Mouse (Mus musculus) lung, postnatal 0 days (tissue): ENCODE results near the gene Lrp6. TPM values are rescaled to one million over a fixed set of nuclear protein-coding genes. Genes with fewer than 3 reads are reported as not detected.

Source experiments
- ATAC-seq: fragments of 200-750 bp; cut with Nextera tagmentation; 2 replicates; pipeline ENCODE4 v1.8.0; 2017; ENCODE audit warnings: moderate library complexity
- DNase-seq: peaks from one replicate; pipeline ENCODE4 v3.0.0-alpha.2; 2016; ENCODE audit warnings: low spot score
- H3K27ac ChIP-seq: fragments of 300-500 bp; sonication (generic); 2 replicates; pipeline ENCODE4 v1.5.1; 2014; ENCODE audit warnings: antibody characterized with exemption, mild to moderate bottlenecking, low read length, mixed read lengths
- H3K27me3 ChIP-seq: fragments of 300-500 bp; sonication (generic); replicated peaks from 2 replicates; pipeline ENCODE4 v1.6.1; 2014; ENCODE audit warnings: low read length, mixed read lengths; ENCODE audit not compliant: insufficient read depth
- H3K36me3 ChIP-seq: fragments of 300-500 bp; sonication (generic); 2 replicates; pipeline ENCODE4 v1.6.1; 2014; ENCODE audit warnings: low read length, mixed read lengths; ENCODE audit not compliant: insufficient read depth
- H3K4me1 ChIP-seq: fragments of 300-500 bp; sonication (generic); 2 replicates; pipeline ENCODE4 v1.6.1; 2014; ENCODE audit warnings: antibody characterized with exemption, low read depth, low read length, mixed read lengths; ENCODE audit not compliant: insufficient read depth
- H3K4me2 ChIP-seq: fragments of 300-500 bp; sonication (generic); replicated peaks from 2 replicates; pipeline ENCODE4 v1.6.1; 2014; ENCODE audit warnings: low read depth, mild to moderate bottlenecking, low read length, moderate library complexity, mixed read lengths
- H3K4me3 ChIP-seq: fragments of 300-500 bp; sonication (generic); 2 replicates; pipeline ENCODE4 v1.5.1; 2014; ENCODE audit warnings: low read depth, low read length
- H3K9ac ChIP-seq: fragments of 300-500 bp; sonication (generic); replicated peaks from 2 replicates; pipeline ENCODE4 v1.6.1; 2014; ENCODE audit warnings: low read depth, mild to moderate bottlenecking
- H3K9me3 ChIP-seq: fragments of 300-500 bp; sonication (generic); 2 replicates; pipeline ENCODE4 v1.6.1; 2016; ENCODE audit warnings: low read length, mixed read lengths
- CTCF ChIP-seq: IDR thresholded peaks from 2 replicates; pipeline ENCODE4 v1.5.1; 2016; ENCODE audit warnings: antibody characterized with exemption, mild to moderate bottlenecking
- EP300 ChIP-seq: IDR thresholded peaks from 2 replicates; pipeline ENCODE4 v1.6.1; 2016; ENCODE audit warnings: antibody characterized with exemption, mild to moderate bottlenecking, control low read depth
- WGBS: fragments of 180-500 bp; shearing (Covaris S2); extraction: QIAGEN DNeasy Blood & Tissue Kit; methylation state at CpG from one replicate; pipeline ENCODE4 v1.1.7; 2014; 5-methylcytosine and 5-hydroxymethylcytosine counted together
- polyA plus RNA-seq: library from polyadenylated mRNA; unstranded; fragments of >200 nt; fragmentation: Nextera tagmentation; extraction: Ambion mirVana; gene quantifications from 2 replicates; pipeline ENCODE4 v1.2.1, GENCODE M21; 2015

The Lrp6 gene
- polyA plus RNA-seq, 1 experiment from 2014 or later = 17.0 TPM

DNA sequence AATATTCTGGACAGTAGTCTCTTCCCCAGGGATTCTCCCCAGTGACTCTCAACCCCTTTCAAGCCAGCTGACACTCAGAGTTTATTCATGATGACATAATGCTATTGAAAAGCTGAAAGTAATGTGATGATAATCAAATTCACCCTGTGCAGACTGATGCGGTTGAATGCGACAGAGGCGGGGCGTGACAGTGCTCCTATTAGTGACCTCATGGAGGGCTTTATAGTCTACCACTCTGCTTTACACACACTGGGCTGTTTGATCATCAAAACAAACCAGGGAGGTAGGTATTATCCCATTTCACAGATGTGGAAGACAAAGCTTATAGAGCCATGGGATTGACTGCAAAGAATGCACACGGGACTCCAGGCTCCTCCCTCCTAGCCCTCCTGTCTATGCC is 15.3 kb upstream of the Lrp6 start:
- H3K27ac ChIP-seq = no peak overlapping the region
- no peak overlapping the region for H3K4me3 ChIP-seq
- H3K36me3 ChIP-seq = no peaks in the 10 kb centered on the region
- ATAC-seq = no peak
- 77% methylated on average over 5 of the region's 5 CpGs for WGBS
- no peaks in the 10 kb centered on the region for H3K9me3 ChIP-seq
- no peaks in the 10 kb centered on the region for H3K27me3 ChIP-seq
- no peak for DNase-seq
- TF ChIP-seq EP300 (no peak), CTCF (no peak)
- no peak overlapping the region for H3K4me2 ChIP-seq
- H3K9ac ChIP-seq = no peak overlapping the region
- H3K4me1 ChIP-seq = no peaks in the 10 kb centered on the region

GRCm38 (mm10) chr6:134579506-134579905 is 12.7 kb upstream of the Lrp6 start:
- Histone ChIP-seq H3K4me1 (no peaks in the 10 kb centered on the region), H3K9ac (no peak overlapping the region), H3K9me3 (no peaks in the 10 kb centered on the region), H3K27me3 (no peaks in the 10 kb centered on the region), H3K4me2 (no peak overlapping the region), H3K4me3 (no peak overlapping the region), H3K27ac (no peak overlapping the region), H3K36me3 (no peaks in the 10 kb centered on the region)
- DNase-seq (no peak), ATAC-seq (no peak)
- no peak for TF ChIP-seq CTCF
- 91% methylated on average over 4 of the region's 4 CpGs for WGBS

DNA sequence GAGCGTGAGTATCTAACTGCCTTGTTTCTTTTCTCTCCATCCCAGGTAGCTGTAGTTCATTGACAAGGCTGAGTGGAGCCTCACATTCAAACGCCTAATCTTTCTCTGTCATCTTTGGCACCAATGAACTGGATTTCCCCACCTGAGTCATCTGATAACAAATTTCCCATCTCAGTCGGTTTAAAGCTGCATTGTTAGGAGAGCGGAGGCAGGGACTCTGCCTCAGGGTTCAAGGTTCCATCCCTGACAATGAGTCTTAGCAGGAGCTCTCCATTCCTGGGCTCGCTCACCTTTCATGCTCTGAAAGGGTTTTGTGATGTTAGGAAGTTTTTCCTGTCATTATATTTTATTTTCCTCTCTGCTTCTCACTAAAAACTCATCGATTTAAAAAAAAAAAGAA is 11.3 kb upstream of the Lrp6 start:
- no peak overlapping the region for H3K4me2 ChIP-seq
- ATAC-seq (no peak), DNase-seq (no peak)
- no peaks in the 10 kb centered on the region for H3K9me3 ChIP-seq
- no peak overlapping the region for H3K4me3 ChIP-seq
- H3K27me3 ChIP-seq = no peaks in the 10 kb centered on the region
- H3K36me3 ChIP-seq = no peaks in the 10 kb centered on the region
- no peak for TF ChIP-seq EP300
- TF ChIP-seq CTCF = no peak
- WGBS = 66% methylated on average over 6 of the region's 6 CpGs
- H3K4me1 ChIP-seq = no peaks in the 10 kb centered on the region; the same call in 1 of the 2 replicates
- no peak overlapping the region for H3K9ac ChIP-seq
- no peak overlapping the region for H3K27ac ChIP-seq

DNA sequence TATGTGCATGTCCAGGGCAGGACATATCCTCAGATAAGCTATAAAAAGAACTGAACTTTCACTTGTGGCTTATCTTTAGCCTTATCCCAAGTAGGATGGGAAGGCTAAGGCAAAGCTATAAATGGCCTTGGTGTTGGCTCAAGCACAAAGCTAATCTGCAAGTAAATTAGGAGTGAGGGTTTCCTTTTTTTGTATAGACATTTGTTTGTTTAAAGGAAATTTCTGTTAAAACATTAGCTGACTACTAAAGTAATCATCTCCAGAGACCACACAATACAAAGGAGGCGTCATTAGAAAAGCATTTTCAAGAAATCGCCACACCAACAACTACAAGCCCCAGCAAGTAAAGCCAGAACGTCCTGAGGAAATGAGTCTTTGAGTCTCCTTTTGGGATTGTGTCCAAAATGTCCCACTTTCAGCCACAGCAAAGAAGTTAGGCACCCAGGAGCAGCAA is 8.6 kb upstream of the Lrp6 start:
- TF ChIP-seq CTCF (no peak), EP300 (peak; percentile 64)
- Histone ChIP-seq H3K27ac (no peak overlapping the region), H3K4me1 (no peaks in the 10 kb centered on the region; the same call in 1 of the 2 replicates), H3K9me3 (no peaks in the 10 kb centered on the region), H3K4me2 (no peak overlapping the region), H3K4me3 (no peak overlapping the region), H3K27me3 (no peaks in the 10 kb centered on the region), H3K36me3 (no peaks in the 10 kb centered on the region), H3K9ac (no peak overlapping the region)
- DNase-seq (peak; percentile 53), ATAC-seq (peak; percentile 70)
- WGBS = 28% methylated on average over 3 of the region's 3 CpGs

DNA sequence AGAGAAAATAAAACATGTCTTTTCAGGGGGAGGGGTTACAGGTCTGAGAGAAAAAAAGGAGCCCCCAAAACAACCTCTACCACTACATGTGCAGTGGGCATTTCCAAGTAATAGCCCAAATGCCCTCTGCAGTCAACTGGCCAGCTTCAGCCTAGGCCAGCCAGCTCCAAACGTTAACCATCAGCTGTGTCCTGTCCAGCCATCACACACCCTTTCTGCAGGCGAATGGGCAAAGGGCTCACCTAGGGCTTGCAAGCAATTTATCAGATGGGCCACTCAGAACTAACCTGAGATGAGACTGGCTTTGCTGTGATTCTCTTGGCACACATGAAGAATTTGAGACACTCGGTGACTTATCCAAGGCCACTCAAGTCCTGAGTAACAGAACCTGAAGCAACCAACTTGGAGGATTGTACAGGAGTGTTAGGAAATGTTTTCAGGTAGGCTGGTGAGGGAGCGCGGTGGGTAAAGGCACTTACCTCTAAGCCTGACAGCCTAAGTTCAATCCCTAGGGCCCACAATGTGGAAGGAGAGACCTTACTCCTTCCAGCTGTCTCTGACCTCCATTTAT is 1.3 kb upstream of the Lrp6 start:
- TF ChIP-seq CTCF = no peak
- TF ChIP-seq EP300 = no peak
- H3K4me1 ChIP-seq = peaks cover 4% of the 10 kb centered on the region; the same call in 1 of the 2 replicates
- 68% methylated on average over 5 of the region's 5 CpGs for WGBS
- DNase-seq (no peak), ATAC-seq (no peak)
- no peak overlapping the region for H3K9ac ChIP-seq
- H3K4me2 ChIP-seq = no peak overlapping the region
- H3K9me3 ChIP-seq = no peaks in the 10 kb centered on the region
- H3K36me3 ChIP-seq = no peaks in the 10 kb centered on the region
- no peak overlapping the region for H3K27ac ChIP-seq
- no peaks in the 10 kb centered on the region for H3K27me3 ChIP-seq
- no peak overlapping the region for H3K4me3 ChIP-seq

- Histone ChIP-seq H3K9me3 (no peaks in the 10 kb centered on the region), H3K27me3 (no peaks in the 10 kb centered on the region), H3K4me2 (peak overlapping the region; percentile 76), H3K4me3 (peak overlapping the region; percentile 95), H3K36me3 (no peaks in the 10 kb centered on the region), H3K27ac (peak overlapping the region; percentile 98), H3K9ac (peak overlapping the region; percentile 96), H3K4me1 (peaks cover 4% of the 10 kb centered on the region; the same call in 1 of the 2 replicates)
- DNase-seq (peak; percentile 29), ATAC-seq (peak; percentile 27)
- TF ChIP-seq CTCF (no peak), EP300 (no peak)
- under 1% methylated on average over 30 of the region's 64 CpGs for WGBS
Observed at GRCm38 (mm10) chr6:134566248-134566817, 432 bp downstream of the Lrp6 start.
